Mouse (Mus musculus): ENCODE measurements at regions not wholly inside any gene's neighbourhood (a gene's known extent, or its start where the extent isn't known, plus 50 kb on each side); places are given as distances from the start of the nearest gene placed in this dataset.

DNA sequence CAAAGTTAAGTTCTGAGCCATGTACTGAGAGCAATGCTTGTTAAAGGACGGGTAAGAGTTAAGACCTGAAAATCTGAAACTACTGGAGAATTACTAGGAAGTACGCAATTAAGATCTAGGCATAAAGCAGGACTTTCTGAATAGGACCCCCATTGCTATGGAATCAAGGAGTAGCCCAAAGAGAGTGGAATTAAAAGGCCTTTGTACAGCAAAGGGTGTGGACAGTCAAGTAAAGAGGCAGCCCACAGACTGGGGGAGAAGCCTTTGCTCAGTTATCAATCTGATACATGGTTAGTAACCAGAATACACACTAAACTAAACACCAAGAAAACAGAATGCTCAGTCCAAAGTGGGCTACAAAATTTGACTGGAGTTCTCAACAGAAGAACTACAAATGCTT, 104.2 kb upstream of the Serp2 start:
- WGBS: 84% methylated on average over 2 of the region's 2 CpGs

DNA sequence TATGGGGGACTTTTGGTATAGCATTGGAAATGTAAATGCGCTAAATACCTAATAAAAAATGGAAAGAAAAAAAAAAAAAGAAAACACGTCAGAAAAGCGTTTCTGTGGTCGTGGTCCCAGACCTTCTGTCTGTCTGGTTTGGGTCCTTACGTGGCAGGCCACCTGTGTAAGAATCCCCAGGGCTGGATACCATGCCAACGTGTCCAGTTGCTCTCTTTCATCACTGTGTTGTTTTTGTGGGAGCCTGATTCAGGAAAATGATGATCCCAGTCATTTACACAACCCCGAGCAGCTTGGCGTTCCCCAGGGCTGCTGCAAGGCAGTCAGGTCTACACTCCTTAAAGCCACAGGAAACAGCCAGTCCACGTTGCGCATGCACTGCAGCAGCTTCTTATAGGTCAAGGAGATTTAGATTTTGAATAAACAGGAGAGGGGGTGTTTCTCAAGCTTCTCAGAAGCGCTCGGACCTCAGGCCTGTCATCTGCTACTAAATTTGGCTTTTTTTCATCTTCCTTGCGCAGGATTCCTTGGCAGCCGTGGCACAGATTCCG, 102.3 kb upstream of the Serp2 start:
- Histone ChIP-seq H3K27me3 (replicated peaks; ENCODE audit: low read depth, poor library complexity, severe bottlenecking) (0 out of 2 replicates have a peak, but pooled peaks cover 9% of the 10 kb centered on the region), H3K4me3 (no peak overlapping the region), H3K36me3 (replicated peaks) (no peaks in the 10 kb centered on the region), H3K27ac (replicated peaks) (peak overlapping the region; percentile 63), H3K4me1 (peaks cover 31% of the 10 kb centered on the region), H3K9me3 (no peaks in the 10 kb centered on the region)
- WGBS: 76% methylated on average over 15 of the region's 15 CpGs
- no peak for DNase-seq (ENCODE audit: low spot score)

More for the DNA sequence above, 104.2 kb upstream of the Serp2 start:
- Histone ChIP-seq H3K4me1 (peaks cover 31% of the 10 kb centered on the region), H3K4me3 (no peak overlapping the region), H3K27me3 (replicated peaks; ENCODE audit: low read depth, poor library complexity, severe bottlenecking) (0 out of 2 replicates have a peak, but pooled peaks cover 9% of the 10 kb centered on the region), H3K9me3 (no peaks in the 10 kb centered on the region), H3K36me3 (replicated peaks) (no peaks in the 10 kb centered on the region), H3K27ac (replicated peaks) (no peak overlapping the region)
- DNase-seq (ENCODE audit: low spot score): no peak

DNA sequence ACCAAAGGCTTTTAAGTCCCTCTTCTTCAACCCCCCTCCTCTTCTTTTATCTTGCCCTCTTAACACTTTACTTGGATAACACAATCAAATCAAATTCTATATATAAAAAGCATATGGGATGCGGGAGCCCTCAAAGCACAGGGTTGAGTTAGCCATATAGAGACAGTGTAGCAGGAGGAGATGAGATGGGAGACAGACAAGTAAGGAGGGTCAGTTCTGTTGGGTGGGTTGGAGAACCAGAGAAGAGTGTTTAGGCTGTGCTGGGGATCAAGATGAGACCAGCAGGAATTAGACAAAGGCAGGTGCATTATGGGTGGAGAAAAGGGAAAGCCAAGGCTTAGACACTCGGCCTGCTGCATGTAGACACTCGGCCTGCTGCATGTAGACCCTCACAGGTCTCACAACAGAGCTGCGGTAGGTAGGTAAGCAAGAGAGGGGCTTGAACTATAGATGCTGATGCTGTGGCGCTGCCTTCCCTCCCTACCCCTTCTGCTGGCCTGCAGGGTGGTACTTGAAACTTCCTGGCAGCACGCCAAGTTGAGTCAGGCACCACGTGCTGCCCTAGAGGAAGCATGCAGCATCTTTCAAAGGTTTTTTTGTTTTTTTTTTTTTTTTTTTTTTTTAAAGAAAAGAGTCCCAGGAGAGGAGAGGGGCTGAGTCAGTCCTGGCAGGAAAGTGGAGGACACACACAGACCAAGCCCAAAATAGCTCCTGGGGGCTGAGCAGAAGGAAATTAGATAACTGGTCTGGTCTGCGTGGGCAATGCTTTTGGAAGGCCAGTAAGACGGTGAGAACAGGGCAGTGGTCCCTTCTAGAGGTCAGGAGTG, 101.3 kb upstream of the Serp2 start:
- Histone ChIP-seq H3K4me1 (peaks cover 31% of the 10 kb centered on the region), H3K9me3 (no peaks in the 10 kb centered on the region), H3K27ac (replicated peaks) (peak overlapping the region; percentile 8), H3K4me3 (no peak overlapping the region), H3K36me3 (replicated peaks) (no peaks in the 10 kb centered on the region), H3K27me3 (replicated peaks; ENCODE audit: low read depth, poor library complexity, severe bottlenecking) (0 out of 2 replicates have a peak, but pooled peaks cover 9% of the 10 kb centered on the region)
- peak; percentile 69 for DNase-seq (ENCODE audit: low spot score)
- WGBS: 49% methylated on average over 9 of the region's 9 CpGs

DNA sequence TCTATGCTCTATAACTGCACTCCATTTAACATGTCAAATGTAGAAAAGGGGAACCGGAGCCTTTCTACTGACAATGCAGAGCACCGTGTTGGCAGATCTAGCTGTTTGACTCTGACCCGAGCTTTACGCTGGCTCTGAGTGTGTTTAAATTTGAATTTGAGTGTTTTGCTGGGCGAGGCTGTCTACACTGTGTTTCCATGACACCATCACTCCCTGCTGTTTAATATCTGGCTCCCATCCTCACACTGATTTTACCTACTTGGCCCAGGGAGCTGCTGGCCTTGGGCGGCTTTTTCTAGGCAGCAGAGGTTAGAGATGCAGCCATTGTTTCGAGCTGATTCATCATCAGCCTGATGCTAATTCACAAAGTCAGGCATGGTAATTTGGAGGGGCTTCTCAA, 100.7 kb upstream of the Serp2 start:
- H3K27ac ChIP-seq (replicated peaks): peak overlapping the region; percentile 19
- no peaks in the 10 kb centered on the region for H3K9me3 ChIP-seq
- no peaks in the 10 kb centered on the region for H3K36me3 ChIP-seq (replicated peaks)
- no peak overlapping the region for H3K4me3 ChIP-seq
- no peak for DNase-seq (ENCODE audit: low spot score)
- WGBS: 71% methylated on average over 7 of the region's 7 CpGs
- H3K27me3 ChIP-seq (replicated peaks; ENCODE audit: low read depth, poor library complexity, severe bottlenecking): 0 out of 2 replicates have a peak, but pooled peaks cover 9% of the 10 kb centered on the region
- peaks cover 35% of the 10 kb centered on the region for H3K4me1 ChIP-seq

GRCm38 (mm10) chr14:76652356-76653126, 95.9 kb upstream of the Serp2 start:
- Histone ChIP-seq H3K27ac (replicated peaks) (no peak overlapping the region), H3K36me3 (replicated peaks) (no peaks in the 10 kb centered on the region), H3K4me3 (no peak overlapping the region), H3K9me3 (no peaks in the 10 kb centered on the region), H3K4me1 (peaks cover 18% of the 10 kb centered on the region), H3K27me3 (replicated peaks; ENCODE audit: low read depth, poor library complexity, severe bottlenecking) (0 out of 2 replicates have a peak, but pooled peaks cover 9% of the 10 kb centered on the region)
- DNase-seq (ENCODE audit: low spot score): no peak
- WGBS: 67% methylated on average over 9 of the region's 9 CpGs

DNA sequence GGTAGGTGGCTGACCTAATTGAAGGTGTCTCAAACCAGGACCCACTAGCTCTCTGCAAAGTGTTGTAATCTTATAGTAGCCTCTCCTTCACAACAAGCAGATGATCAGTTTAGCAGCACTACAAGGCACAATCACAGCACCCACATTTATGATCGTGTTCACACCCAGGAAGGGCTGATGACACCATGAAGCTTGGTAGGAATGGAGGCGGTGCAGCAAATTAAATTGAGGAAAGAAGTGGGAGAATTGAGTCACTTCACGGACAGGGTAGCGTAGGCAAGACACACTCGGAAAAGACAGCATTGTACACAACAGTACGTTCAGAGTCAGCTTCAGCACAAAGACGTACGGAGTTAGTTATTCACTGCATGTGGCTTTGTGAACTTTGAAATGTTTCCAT, 94.4 kb upstream of the Serp2 start:
- H3K27me3 ChIP-seq (replicated peaks; ENCODE audit: low read depth, poor library complexity, severe bottlenecking): 0 out of 2 replicates have a peak, but pooled peaks cover 2% of the 10 kb centered on the region
- DNase-seq (ENCODE audit: low spot score): no peak
- H3K4me3 ChIP-seq: no peak overlapping the region
- peaks cover 8% of the 10 kb centered on the region; the same call in 1 of the 2 replicates for H3K4me1 ChIP-seq
- H3K27ac ChIP-seq (replicated peaks): no peak overlapping the region
- no peaks in the 10 kb centered on the region for H3K36me3 ChIP-seq (replicated peaks)
- H3K9me3 ChIP-seq: no peaks in the 10 kb centered on the region
- WGBS: 96% methylated on average over 8 of the region's 8 CpGs

DNA sequence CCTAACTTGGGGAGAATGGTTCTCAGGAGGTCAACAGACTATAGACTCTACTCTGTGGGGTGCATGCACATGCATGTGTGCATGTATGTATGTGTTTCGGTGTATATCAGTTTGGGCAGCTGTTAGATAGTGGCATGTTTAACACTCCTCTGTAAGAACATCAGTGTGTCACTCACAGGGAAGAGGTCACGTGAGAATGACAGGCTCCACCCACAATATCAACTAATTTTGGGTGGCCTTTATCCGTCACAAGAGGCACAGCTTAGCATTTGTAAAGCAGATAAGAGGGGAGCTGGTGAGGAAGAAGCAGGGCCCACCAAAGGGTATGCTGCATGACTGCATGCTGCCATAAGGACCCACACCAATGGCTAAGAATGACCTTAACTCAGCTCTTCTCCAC, 93.2 kb upstream of the Serp2 start:
- peaks cover 8% of the 10 kb centered on the region; the same call in 1 of the 2 replicates for H3K4me1 ChIP-seq
- no peaks in the 10 kb centered on the region for H3K9me3 ChIP-seq
- H3K27ac ChIP-seq (replicated peaks): no peak overlapping the region
- DNase-seq (ENCODE audit: low spot score): no peak
- no peaks in the 10 kb centered on the region for H3K27me3 ChIP-seq (replicated peaks; ENCODE audit: low read depth, poor library complexity, severe bottlenecking)
- H3K36me3 ChIP-seq (replicated peaks): no peaks in the 10 kb centered on the region
- 89% methylated on average over 3 of the region's 3 CpGs for WGBS
- H3K4me3 ChIP-seq: no peak overlapping the region

DNA sequence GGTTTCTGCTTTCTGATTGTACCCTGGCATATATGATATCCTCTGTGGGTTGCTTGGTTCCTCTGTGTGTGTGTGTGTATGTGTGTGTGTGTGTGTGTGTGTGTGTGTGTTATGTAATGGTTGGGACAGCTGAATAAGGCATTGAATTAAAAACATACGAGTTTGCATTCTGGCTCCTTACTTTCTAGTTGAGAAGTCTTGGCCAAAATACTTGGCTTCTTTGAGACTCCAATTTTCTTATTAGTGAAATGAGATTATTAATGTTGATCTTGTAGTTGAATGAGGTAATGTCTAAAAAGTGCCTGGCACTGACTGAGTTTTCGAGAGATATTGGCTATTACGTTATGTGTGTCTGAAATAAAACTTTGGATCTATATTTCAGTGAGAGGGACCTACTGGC, 88.0 kb upstream of the Serp2 start:
- 0 out of 2 replicates have a peak, but pooled peaks cover 3% of the 10 kb centered on the region for H3K4me1 ChIP-seq
- H3K36me3 ChIP-seq (replicated peaks): no peaks in the 10 kb centered on the region
- no peaks in the 10 kb centered on the region for H3K9me3 ChIP-seq
- no peaks in the 10 kb centered on the region for H3K27me3 ChIP-seq (replicated peaks; ENCODE audit: low read depth, poor library complexity, severe bottlenecking)
- H3K27ac ChIP-seq (replicated peaks): no peak overlapping the region
- 78% methylated on average over 3 of the region's 3 CpGs for WGBS
- no peak for DNase-seq (ENCODE audit: low spot score)
- H3K4me3 ChIP-seq: no peak overlapping the region

DNA sequence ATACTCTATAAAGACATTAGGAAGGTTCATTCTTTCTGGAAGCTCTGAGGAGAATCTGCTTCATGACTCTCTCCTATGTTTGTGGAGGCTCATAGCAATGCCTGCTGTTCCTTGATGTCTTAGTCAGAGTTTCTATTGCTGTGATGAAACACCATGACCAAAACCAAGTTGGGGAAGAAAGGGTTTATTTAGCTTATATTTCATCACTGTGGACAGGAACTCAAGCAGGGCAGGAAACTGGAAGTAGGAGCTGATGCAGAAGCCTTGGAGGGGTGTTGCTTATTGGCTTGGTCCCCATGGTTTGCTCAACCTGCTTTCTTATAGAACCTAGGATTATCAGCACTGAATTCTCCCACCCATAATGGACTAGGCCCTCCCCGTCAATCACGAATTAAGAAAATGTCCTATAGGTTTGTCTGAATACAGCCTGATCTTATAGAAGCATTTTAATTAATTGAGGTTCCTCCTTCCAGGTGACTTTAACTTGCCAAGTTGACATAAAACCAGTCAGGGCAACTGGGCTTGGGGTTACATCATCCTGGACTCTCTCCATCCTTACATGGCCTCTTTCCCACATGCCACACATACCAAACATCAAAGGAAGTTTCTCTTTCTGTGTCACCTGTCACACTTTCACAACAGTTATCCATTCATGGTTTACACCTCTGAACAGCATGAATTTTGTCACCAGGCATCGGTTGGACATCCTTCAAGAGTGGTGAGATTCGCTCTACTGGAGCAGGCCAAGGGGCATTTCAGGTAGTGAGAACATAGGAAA, 85.3 kb upstream of the Serp2 start:
- Histone ChIP-seq H3K4me3 (no peak overlapping the region), H3K4me1 (0 out of 2 replicates have a peak, but pooled peaks cover 3% of the 10 kb centered on the region), H3K27me3 (replicated peaks; ENCODE audit: low read depth, poor library complexity, severe bottlenecking) (no peaks in the 10 kb centered on the region), H3K9me3 (no peaks in the 10 kb centered on the region), H3K36me3 (replicated peaks) (no peaks in the 10 kb centered on the region), H3K27ac (replicated peaks) (no peak overlapping the region)
- 93% methylated on average over 4 of the region's 4 CpGs for WGBS
- no peak for DNase-seq (ENCODE audit: low spot score)

DNA sequence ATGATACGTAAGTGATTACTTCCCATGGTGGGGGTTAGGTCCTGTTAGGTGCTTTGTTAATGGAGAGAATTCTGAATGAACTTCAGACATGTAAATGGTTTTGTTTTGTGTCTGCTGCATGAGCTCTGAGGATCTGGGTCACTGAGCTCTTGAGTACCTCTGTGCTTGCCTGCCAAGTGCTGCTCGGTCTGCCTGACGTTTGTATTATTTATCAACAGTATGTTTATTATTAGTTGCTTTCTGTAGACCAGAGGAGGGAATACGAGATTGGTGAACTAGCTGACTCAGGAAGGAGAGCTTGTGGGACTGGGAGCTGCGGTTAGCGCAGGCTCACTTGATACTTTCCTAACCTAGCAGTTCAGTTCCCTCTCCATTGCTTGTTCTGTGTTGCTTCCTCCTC, 76.5 kb upstream of the Serp2 start:
- DNase-seq (ENCODE audit: low spot score): no peak
- Histone ChIP-seq H3K4me1 (peaks cover 23% of the 10 kb centered on the region), H3K27me3 (replicated peaks; ENCODE audit: low read depth, poor library complexity, severe bottlenecking) (0 out of 2 replicates have a peak, but pooled peaks cover 3% of the 10 kb centered on the region), H3K27ac (replicated peaks) (no peak overlapping the region), H3K4me3 (no peak overlapping the region), H3K9me3 (no peaks in the 10 kb centered on the region), H3K36me3 (replicated peaks) (no peaks in the 10 kb centered on the region)
- 73% methylated on average over 6 of the region's 6 CpGs for WGBS

DNA sequence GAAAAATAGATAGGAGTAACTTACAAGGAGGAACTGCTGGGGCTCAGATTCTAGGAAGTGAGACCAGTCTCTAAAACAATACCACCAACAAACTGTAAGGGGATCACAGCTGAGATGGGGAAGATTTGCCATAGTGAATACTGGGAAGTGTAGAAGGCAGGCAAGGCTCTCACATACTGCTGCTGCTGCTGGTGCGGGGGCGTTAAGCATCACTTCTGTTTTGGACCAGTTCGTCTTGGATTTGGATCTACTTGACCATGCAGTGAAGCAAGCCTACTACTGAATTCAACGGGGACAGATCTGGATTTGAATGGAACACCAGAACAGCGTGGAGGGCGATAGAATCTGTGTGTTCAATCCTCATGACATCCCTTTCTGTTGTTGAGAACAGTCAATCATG, 76.1 kb upstream of the Serp2 start:
- H3K36me3 ChIP-seq (replicated peaks): no peaks in the 10 kb centered on the region
- no peaks in the 10 kb centered on the region for H3K9me3 ChIP-seq
- H3K27ac ChIP-seq (replicated peaks): no peak overlapping the region
- peaks cover 23% of the 10 kb centered on the region for H3K4me1 ChIP-seq
- H3K4me3 ChIP-seq: no peak overlapping the region
- WGBS: 76% methylated on average over 6 of the region's 6 CpGs
- H3K27me3 ChIP-seq (replicated peaks; ENCODE audit: low read depth, poor library complexity, severe bottlenecking): 0 out of 2 replicates have a peak, but pooled peaks cover 3% of the 10 kb centered on the region
- no peak for DNase-seq (ENCODE audit: low spot score)

DNA sequence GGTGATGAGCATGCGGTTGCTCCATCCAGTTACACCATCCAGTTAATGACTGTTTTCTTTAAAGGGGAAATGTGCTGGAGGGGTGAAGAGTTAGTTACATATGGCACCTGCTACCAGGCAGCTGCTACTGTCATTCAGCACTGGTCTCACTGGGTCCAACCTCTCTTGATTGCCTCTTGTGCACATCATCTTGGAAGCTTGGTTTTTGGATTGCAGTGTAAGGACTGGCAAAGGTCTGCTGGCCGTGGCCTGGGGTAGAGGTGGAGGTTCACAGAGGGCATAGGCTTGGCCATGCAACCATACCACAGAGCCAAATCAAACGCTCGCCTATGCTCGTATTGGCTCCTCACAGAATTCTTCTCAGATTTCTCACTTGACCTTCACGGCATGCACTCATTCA, 75.1 kb upstream of the Serp2 start:
- no peak for DNase-seq (ENCODE audit: low spot score)
- Histone ChIP-seq H3K4me3 (no peak overlapping the region), H3K27me3 (replicated peaks; ENCODE audit: low read depth, poor library complexity, severe bottlenecking) (0 out of 2 replicates have a peak, but pooled peaks cover 3% of the 10 kb centered on the region), H3K9me3 (no peaks in the 10 kb centered on the region), H3K27ac (replicated peaks) (no peak overlapping the region), H3K36me3 (replicated peaks) (no peaks in the 10 kb centered on the region), H3K4me1 (peaks cover 23% of the 10 kb centered on the region)
- 78% methylated on average over 6 of the region's 6 CpGs for WGBS
